Mouse (Mus musculus) left cerebral cortex, adult 9 months (tissue): ENCODE data around the gene Fgfr2.
A peak's percentile ranks its signal among the peaks of the same experiment; 100 is the strongest.
"Not testable (repeated sequence)": the region's sequence is repeated elsewhere in the genome, so short reads cannot be mapped to it uniquely, and the experiment has no call there.

Experiments
- DNase-seq, 2 experiments: peaks; one replicate each; pipeline ENCODE4 v3.0.0; 2022; ENCODE audit warnings: low spot score in 2 of 2

Gene Fgfr2

DNA sequence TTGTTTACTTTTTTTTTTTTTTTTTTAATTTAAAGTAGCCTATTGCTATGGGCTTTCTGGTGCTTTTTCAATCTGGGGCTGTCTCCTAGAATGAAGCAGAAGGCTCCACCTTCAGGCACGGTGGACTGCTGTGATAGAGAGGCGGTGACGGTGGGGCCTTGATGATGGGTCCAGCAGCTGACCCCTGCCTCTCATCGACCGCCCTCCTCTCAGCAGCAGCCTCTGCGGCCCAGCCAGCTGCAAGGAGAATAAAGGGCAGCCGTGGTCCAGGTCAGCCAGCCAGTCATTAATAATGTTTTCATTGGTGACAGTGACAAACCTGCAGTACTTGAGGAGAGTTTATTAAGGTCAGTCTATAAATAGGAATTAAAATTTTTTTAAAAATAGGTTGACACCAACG lies 1646.0 kb downstream of the Fgfr2 start:
- no peak for DNase-seq

DNA sequence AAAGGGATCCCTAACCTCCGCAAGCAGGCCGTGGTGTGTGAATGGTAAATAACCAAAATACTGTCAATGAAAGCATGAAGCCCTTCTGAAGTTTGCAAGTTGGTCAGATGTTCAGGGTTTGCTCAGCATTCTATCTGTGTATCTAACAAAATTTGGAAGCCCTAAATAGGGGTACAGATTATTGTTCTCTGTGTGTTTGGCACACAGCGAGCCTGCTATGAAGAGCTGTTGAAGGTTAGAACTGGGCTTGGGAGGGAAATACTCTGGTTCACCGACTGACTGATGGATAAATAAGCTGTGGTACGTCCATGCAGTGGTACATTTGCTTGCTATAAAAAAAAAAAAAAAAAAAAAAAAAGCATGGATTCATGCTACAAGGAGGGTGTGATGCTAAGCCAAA lies 1651.6 kb downstream of the Fgfr2 start:
- DNase-seq, result no peak

DNA sequence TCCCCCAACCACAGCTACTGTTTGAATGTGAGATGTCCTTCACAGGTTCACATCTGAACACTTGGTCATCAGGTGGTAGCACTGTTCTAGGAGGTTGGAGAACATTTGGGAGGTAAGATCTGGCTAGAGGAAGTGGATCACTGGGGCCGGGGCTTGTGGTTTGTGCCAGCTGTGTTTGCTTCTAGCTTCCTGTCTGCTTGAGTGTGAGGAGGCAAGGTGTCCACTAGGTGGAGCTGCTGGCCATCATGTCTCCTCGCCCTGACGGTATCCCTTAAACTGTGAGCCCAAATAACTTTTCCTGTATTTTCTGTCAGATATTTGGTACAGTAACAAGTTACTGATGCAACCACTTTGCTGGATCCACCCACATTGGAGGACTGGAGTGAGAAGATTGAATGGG lies 1653.6 kb downstream of the Fgfr2 start:
- DNase-seq, result no peak

DNA sequence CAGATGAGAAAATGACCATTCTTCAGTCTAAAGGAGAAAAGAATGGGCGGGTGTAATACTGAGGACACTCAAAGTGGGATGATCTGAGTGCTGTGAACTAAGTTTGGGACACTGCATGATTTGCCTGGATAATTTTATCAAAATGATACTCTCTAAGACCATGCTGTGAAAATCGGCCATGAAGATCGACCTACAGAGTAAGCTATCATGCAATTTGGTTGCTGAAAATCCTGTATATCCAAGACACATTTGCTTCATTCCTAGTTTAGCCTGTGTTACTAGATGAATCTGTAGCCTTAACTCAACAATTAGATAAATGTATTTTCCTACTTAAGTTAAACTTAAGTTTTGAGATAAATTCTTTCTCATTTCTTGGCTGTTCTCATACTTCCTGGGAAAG lies 1655.8 kb downstream of the Fgfr2 start:
- no peak for DNase-seq

DNA sequence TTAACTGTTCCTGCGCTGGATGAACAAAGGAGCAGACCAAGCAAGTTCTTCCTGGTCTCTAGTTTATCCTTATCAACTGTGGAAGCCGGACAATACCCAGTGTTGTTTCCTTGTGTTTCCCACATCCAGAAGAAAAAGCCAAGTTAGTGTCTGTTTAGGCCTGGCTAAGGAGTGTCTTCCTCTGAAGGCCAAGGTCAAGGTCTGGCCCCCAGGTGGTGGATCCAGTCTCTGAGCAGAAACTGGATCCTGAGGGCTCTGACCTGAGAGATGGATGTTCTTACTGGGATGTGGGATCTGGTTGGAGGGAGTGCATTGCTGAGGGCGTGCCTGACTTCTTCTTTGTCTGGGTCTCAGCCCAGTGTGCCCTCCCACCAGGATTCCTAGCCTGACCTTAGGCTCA lies 1657.4 kb downstream of the Fgfr2 start:
- DNase-seq, result no peak

DNA sequence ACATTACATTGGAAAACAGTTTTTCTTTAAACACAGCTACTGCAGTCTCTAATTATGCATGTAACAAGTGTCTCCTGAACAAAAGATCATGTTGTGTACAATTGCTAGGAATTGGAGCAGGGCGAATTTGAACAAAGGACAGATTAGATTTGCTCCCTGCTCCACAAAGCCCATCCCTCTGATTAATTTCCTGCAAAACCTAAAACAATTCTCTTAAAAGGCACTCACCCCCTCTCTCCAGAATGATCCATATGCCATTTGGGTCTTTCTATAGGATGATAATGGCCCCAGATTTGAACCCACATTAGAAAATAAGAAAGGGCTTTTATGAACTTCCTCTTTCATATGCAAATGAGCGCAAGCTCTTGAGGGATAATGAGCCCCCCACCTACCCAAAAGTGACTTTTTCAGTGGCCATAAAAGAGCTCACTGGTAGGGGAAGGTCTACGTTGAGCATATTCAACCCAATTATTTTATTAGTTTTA lies 1658.0 kb downstream of the Fgfr2 start:
- no peak for DNase-seq

DNA sequence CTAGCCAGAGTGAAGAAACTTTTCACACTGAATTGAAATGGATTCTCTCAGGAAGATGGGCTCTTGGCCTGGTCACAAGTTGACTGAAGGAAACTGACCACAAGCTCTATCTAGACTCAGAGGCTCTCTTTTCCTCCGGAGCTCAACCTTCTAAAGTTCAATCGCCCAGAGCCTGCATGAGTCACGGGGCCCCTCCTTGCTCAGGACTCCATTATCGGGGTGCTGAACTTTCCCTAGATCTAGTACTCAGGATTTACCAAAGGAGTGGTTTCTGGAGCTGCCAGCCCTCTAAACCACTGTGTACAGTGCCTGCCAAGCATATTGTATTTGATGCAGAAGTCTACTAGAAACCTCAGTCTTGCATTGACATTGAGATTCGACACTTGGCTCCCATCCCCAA lies 1666.4 kb downstream of the Fgfr2 start:
- no peak for DNase-seq

DNA sequence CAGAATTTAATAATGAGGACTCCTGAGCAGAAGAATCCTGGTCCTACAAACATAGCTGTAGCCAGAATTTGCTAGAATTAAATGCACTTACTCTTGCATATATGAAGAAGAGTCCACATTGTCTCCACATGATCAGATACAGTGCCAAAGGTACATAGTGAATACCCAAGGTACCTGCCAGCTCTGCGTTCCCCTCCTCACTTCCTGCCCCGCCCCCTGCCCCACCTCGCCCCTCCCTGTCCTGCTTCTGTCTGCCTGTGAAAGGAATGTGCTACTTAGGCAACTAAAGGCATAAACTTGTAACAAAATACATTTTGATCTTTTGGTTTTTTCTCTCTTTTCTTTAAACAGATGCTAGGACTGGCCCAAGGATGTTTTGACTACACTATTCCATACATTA lies 1686.1 kb downstream of the Fgfr2 start:
- no peak for DNase-seq

DNA sequence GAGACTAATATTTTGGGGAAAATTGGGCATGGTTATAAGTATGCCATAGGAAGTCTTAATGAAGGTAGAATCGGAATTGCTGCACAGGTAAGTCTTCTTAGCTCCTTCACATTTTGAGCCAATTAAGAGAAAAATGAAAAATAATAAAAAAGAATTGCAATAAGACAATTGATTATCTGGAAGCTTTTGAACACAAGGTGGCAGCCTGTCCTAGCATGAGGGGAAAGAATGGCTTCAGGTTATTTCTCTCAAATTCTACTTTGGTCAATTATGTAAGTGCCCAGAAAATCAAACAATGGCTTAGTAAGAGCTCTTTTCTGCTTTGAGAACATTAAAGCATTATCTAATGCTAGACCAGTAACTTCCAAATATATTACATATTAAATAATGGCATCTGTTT lies 1688.9 kb downstream of the Fgfr2 start:
- no peak for DNase-seq

DNA sequence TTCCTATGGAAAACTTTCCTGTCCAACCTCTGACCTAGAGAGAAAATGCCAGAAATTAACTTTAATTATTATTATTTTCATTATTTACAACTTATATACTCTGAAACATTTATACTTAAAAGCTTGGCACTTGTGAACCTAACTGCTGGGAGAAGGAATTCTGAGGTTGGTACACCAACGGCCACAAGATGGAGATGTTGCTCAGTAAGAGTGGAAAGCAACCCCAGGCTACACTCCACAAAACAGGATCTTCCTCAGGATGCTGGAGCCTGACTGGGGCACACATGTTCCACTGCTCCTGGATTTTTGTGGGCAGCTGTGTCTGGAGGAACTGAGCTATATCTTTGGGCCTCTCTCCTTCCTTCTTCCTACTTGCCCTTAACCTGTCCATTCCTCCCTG lies 1690.9 kb downstream of the Fgfr2 start:
- peak in 1 of 2 experiments; percentile 56 for DNase-seq

DNA sequence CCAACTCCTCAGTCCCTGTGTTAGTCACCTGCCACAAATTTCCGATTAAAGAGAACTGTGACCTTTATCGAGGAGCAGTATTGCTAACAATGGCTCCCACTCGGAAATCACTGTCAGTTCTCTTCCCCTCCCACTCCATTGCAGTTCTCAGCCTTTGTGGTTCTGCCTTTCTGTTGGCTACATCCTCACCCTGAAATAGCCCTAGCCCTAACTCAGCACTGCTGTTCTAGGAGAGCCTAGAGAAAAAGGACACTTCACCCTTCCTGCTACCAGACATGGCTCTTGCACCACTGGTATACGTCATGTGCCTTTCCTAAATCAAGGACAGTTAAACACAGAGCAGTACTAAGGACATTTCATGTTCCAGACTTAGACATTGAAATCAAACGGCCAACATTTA lies 1695.8 kb downstream of the Fgfr2 start:
- peak in 1 of 2 experiments; percentile 10 for DNase-seq

DNA sequence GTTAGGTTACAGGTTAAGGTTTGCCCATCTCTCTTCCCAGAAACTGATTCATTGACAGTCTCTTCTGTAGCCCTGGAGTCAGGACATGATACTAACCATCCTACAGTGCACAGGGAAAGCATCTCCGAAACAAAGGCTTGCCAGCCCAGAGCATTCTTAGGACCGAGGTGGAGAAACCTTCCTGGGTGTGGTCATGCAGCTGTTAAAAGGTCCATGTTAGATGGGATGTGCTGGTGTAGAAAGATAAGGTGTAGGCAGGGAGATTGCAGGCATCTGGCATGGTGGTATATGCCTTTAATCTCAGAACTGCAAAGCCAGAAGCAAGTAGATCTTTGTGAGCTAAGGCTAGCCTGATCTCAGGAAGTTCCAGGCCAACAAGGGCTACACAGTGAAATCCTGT lies 1698.2 kb downstream of the Fgfr2 start:
- DNase-seq, result no peak

DNA sequence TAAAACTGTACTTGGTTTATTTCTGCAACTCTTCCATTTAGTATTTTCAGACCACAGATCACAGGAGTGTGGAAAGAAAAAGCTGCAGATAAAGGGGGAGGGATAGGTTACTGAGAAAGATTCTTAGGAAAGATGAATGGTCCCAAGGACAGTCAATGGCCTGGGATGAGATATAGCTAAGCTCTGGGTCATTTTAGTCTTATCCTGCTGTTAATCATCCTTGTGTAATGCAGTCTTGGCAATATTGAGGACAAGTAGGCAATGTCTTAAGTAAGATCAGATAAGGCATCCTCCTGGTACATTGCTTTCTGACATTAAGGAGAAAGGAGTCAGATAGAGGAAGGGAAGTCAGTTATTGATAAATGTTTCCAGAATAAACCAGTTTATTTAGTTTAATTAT lies 1705.5 kb downstream of the Fgfr2 start:
- DNase-seq, result no peak

DNA sequence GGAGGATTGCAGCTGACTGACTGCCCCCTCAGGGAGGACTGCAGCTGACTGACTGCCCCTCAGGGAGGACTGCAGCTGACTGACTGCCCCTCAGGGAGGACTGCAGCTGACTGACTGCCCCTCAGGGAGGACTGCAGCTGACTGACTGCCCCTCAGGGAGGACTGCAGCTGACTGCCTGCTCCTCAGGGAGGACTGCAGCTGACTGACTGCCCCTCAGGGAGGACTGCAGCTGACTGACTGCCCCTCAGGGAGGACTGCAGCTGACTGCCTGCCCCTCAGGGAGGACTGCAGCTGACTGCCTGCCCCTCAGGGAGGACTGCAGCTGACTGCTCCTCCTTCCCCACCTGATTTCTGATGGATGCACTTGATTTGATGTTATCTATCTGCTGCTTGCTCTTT lies 1706.4 kb downstream of the Fgfr2 start:
- DNase-seq, result not testable (repeated sequence)

DNA sequence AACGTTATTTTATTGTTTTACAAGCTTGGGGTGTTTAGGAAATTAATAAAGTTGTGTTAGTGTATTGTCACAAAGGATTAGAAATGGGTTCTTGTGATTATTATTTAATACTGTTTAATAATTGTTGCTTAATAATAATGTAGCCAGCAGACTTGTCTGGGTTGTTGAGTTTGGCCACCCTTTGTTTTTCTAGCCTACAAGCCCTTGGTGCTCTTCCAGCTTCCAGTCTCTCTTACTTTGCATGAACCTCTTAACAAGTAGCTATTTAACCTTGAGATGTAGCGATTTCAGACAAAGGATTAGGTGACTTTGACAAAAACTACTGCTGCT lies 1711.2 kb downstream of the Fgfr2 start:
- no peak for DNase-seq

DNA sequence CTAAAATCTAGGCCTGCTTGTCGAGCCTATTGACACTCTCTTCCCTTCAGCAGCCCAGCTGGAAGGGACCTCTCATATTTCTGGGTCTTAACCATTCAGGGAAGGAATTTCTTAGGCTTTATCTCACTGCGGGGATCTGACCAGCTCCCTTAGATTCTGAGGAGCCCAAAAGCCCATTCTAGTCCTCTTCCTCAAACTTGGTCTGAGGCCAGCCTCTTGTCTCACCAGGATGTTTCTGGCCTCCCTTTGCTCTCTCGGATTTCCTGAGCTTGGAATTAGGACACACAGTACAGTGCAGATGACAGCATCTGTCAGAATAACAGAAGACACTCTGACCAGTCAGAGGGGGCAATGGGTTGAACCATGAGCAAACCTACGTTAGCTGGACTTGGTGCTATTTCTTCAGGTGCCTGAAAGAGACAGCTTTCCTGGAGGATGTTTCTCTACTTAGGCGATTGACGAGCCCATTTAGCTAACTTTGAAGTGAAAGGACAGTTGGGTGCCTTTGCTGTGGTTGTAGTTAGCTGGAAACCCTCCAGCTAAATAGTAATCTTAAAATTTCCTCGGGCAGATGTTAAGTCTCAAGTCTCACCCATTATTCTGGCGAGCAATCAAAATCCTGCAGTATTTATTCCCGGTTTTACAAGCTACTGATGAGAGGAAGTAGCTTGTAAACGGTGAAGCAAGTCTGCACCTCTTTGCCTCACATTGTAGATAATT lies 1711.8 kb downstream of the Fgfr2 start:
- DNase-seq, result peak in 1 of 2 experiments; percentile 16

DNA sequence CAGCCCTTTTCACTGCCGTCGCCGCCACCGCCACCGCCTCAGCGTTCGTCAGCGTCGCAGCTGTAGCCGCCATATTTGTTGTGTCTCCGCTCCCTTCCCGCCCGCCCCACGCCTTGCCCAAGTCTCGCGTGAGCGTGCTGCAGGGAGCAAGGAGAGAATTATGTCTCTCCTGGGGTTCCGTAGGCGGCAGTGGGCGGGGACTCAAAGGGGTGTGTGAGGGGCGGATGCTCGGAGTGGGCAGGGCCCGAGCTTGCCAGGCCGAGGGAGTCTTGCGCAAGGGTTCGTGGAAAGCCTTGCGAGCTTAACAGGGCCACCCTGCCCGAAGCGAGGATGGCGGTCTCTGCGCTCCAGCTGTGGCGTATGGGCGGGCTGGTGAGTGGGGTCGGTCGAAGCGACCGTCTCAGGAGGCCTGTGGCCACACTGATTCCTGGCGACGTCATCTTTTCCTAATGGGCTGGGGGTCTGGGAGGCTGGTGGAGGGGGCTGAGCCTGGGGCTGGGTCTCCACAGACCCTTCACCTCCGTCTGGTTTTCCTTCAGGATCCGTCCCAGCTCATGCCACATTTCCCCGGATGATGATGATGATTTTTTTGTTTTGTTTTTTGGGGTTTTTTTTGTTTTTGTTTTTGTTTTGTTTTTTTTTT lies 1712.6 kb downstream of the Fgfr2 start, which contains the start of the genes Ikzf5 and Acadsb:
Ikzf5 (minus strand) TSS at position 106 of the 643 bp plus-strand sequence.
Acadsb (plus strand) TSS at position 186 of the 643 bp plus-strand sequence.
- peak; percentile 95 to 99 for DNase-seq

DNA sequence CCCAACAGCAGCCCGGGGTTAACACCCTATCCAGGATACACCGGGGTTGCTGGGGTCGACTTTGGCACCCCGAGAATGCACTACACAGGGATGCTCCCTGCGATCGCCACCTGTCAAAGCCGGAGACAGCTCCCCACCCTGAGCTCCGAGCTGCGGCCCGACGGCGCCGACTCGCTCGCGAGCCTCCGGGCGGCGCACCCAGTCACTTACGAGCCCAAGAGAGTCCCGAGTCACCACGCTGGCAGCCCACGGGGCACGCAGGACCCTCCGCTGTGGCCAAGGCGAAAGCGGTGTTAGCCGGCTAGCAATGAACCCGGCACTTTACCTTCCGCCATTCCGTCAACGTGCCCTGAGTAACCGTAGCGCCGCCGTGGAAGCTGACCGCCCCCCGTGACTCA lies 1713.2 kb downstream of the Fgfr2 start:
- no peak for DNase-seq

DNA sequence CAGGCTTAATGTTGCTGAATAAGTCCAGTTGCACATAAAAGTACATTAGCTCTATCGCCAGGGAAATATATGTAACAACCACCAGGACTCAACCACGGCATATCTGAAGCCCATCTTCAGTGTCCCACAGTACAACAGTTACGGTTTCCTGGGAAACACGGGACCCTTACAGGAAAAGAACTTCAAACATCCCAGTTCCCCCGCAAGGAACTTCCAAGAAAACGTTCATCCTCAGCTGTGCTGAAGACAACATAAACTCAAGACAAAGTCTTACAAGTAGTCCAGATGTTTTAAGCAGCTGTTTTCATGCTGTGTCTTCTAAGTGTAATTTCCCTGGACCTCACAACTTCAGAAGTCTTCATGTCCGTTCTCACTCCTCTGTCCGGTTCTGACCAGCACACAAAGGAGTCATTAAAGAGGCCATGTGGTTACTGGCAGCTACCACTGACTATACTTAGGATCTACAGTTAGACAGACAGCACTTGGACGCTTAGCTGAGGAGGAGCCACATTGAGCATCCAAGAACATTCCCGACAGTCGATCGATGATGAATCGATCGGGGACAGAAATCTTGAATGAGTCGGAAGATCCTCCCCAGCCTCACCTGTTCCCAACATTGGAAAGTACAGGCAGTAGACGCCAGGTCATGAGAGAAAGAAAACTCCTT lies 1713.7 kb downstream of the Fgfr2 start:
- DNase-seq, result no peak

DNA sequence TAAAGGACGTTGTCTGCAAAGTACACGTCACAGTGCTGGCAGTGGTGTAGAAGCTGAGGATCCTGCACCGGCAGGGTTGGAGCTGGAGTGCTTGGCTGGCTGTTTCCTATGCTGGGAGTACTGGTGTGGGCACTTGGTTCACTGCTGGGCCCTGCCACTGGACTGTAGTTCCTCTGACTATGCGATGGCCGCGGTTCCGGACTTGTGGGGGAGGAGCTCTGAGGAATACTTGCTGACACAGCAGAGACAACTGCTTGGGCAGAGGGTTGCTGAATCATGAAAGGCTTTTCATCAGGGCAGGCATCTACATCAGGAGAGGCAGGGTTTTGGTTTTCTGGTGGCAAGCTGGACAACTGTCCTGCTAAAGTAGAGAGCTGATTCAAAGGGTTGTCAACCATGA lies 1731.4 kb downstream of the Fgfr2 start:
- DNase-seq, result not testable (repeated sequence)

DNA sequence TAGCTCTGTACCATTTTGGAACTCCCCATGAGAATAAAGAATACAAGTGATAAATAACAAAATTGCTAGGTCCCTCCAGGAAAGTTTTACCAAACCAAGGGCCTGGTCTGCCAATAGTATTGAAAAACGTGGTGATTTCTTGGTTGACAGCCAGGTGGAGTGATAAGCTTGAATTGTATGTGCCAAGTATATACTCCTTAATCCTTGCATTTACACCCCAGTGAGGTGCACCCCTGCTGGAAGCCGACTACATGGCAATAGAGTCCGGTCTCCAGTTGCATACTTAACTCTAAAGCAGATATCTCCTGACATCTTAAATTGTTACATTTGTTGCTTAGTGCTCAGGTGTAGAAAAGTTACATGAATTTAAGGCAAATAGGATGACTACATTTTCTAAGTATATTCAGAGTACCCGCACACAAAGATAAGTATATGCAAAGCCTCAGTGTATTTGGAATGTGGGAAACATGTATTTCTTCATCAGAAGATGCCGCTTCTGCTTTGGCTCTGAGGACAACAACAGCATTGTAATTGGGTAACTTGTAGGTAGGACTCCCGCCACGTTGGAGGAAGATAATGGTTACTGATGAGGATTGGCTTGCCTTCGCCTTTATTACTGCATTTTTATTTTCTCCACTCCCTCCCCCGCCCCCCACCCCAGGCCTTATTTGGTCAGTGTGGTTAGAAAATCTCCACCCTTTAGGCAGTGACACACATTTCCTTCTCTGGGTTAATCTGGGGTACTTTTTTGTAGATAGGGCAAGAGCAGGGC lies 1751.1 kb downstream of the Fgfr2 start:
- no peak for DNase-seq

DNA sequence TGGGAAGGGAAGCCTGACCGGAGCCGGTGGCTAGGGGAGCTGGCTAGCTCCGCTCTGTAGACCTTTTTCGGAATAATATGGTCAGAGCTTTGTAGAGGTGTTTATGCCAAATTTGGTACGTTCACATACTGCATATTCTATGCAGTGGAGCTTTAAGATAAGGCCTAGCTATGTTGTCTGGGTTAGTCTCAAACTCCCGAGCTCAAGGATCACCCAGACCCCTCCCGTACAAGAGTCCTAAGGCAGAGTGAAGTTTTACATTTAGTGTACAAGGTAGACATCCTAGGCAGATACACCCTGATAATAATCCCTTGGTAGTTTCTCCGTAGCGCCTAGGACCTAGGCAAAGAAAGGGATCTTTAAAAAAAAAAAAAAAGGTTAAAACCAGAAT lies 1751.7 kb downstream of the Fgfr2 start:
- DNase-seq, result no peak
